Mouse (Mus musculus) spleen, postnatal 36 days (tissue): ENCODE data around the gene Galk2.

Experiments used
- DNase-seq, 2 experiments: peaks; one replicate each; pipeline ENCODE4 v3.0.0; 2022; ENCODE audit warnings: low spot score in 2 of 2, mixed read lengths in 1 of 2

Gene Galk2

DNA sequence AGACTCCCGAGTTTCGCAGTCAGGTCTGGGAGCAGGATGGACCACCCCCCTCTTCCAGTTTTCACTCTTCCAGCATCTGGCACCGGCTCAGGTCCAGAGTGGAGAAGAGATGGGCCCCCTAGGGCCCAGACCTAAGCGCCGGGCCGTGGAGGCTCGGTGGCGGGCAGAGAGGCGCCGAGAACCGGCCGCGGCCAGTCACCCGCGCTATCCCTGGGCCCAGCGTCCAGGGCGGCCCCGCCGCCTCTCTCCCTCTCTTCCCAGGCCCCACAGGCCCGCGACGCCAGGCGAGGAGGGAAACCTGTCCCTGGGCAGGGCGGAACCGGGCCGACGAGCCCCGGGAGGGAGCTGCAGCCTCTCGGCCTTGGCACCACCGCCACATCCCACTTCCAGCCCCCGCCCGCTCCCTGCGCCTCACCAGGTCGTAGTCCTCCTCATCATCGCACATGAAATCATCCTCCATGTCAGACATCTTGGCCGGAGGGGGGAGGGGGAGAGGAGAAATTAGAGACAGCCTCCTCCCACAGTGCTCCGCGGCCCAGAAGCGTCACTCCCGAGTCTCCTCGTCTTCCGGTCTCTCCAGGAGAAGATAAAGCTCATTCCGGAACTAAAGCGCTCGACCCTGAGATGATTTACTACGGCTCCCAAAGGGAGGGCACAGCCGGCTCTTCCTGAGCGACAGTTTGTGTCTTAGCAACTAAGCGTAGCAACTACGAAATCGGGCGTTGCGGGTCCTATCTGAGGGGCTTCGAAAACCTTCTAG lies at the start of gene Galk2, which contains the start of gene Cops2:
Gene Galk2, plus strand, starts transcription at position 589 of the 760 bp plus-strand sequence.
Gene Cops2, minus strand, starts transcription at position 619 of the 760 bp plus-strand sequence.
- peak; percentile 91 to 95 for DNase-seq

GRCm38 (mm10) chr2:125809551-125809950 lies 49.4 kb upstream of the Galk2 start:
- no peak for DNase-seq

DNA sequence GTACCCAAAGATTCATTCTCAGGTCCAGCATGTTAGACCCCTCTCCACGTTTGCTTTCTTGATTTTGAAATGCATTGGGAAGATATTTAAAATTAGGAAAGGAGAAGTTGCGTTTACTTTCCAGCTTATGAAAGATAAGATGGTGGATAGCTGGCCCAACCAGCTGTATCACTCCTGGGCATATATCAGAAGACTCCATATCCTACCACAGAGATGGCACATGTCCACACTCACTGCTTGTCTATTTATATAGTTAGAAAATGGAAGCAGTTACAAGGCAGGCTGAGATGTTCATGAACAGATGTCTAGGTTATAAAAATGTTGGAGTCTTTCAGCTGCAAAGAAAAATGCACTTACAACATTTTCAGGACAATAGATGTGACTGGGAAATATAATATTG lies 47.6 kb upstream of the Galk2 start:
- DNase-seq, result no peak

- DNase-seq, result no peak
Measured at GRCm38 (mm10) chr2:125813972-125814595, 44.8 kb upstream of the Galk2 start.

GRCm38 (mm10) chr2:125820397-125820796 lies 38.5 kb upstream of the Galk2 start:
- no peak for DNase-seq

DNA sequence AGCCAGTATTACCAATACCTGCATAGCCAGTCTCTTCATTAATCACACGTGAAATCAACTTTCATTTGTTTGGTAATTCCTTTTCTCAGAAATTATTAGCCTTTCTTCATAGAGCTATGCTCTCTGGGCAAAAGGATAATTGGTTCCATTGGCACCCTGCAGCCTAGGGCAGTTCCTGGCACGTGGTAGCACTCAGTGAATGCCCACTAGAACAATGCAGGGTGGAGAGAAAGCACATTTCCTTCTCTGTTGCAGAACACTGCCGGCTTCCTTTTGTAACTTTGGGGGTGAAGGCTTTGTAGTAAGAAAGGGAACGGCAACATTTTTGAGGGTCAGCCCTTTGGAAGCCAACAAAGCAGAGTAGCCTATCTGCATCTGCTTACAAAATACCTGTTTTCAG lies 32.7 kb upstream of the Galk2 start:
- DNase-seq, result no peak

- no peak for DNase-seq
Measured at GRCm38 (mm10) chr2:125827898-125828297, 31.0 kb upstream of the Galk2 start.

DNA sequence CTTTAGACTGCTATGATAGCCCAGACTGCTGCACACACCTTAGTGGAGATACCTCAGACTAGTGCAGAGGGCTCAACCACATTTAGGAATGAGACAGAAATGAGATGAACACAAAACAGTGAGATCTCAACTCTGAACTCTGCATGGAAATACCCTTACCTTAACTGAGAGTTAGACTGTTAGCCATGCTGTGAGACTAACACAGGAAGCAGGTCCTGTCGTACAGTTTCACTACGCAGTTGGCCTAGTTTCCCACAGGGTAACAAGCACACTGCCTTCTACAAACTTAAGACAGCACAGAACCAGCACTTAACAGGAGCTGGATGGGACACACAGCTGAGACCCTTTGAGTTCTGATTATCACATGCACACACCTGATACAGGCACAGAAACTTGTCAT lies 29.0 kb upstream of the Galk2 start:
- DNase-seq, result no peak

DNA sequence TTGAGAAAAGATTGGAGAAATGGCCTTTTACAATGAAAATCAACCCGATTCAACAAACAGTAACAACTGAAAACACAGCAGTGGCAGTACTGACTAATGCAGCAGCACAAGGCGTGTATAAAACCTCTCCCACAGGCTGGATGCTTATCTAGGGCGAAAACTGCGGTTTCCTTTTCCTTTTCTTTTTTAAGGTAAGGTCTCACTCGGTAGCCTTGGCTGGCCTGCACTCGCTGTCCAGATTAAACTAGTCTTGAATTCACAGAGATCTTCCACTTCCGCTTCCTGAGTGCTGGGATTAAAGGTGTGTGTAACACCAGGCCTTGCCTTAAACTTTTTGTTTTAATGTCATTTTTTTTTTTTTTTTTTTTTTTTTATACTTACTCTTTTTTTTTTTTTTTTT lies 20.8 kb upstream of the Galk2 start:
- no peak for DNase-seq

DNA sequence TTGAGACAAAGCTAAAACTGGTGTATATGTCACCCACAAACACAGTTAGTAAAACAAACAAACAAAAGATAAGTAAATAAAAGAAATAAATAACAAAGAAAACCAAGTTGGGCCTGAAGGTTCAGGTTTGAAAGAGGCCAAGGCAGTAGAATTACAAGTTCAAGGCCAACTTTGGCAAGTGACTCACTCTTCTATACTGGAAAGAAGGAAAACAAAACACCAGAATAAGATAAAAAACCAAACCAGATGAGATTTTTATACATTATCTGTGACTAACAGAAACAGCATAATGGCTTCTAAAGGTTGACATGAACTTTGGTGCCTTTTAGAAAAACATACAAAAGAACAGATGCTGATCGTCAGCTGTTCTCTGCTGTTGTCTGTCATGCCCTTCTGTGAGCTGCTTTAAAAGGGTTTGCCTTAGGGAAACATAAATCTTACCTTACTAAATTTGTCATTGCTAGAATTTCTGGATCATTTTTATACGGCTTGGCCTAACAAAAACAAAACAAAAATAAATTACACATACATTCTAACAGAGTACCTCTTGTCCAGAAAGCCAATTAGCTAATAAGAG lies 20.1 kb upstream of the Galk2 start:
- DNase-seq, result no peak

- no peak for DNase-seq
Measured at GRCm38 (mm10) chr2:125851237-125851636, 7.7 kb upstream of the Galk2 start.

DNA sequence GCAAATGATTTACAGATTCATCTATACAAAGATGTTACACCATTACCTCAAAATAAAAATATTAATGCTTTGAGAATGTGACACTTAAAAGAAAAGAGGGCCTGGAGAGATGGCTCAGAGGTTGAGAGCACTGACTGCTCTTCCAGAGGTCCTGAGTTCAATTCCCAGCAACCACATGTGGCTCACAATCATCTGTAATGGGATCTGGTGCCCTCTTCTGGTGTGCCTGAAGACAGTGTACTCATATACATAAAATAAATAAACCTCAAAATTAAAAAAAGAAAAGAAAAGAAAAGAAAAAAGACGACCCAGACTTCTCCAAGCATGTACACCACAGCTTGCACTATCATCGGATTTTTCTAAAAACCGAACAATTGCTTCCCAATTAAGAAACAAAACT lies 1.2 kb upstream of the Galk2 start:
- no peak for DNase-seq

GRCm38 (mm10) chr2:125863799-125864198 lies 4.9 kb downstream of the Galk2 start:
- no peak for DNase-seq

DNA sequence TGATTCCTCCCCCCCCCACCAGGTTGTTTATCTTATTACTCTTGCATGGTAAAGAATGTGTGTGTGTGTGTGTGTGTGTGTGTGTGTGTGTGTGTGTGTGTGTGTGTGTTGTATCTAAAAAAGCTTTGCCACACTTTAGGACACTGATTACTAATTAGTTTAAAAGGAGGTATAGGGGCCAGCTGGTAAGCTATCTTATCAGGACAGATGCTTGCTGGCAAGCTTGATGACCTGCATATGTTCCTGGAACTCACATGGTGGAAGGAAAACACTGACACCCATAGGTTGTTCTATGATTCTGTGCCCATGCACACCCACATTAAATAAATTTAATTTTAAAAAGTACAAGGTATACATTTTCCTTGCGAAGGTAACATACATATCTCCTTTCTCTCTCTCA lies 5.6 kb downstream of the Galk2 start:
- DNase-seq, result no peak

DNA sequence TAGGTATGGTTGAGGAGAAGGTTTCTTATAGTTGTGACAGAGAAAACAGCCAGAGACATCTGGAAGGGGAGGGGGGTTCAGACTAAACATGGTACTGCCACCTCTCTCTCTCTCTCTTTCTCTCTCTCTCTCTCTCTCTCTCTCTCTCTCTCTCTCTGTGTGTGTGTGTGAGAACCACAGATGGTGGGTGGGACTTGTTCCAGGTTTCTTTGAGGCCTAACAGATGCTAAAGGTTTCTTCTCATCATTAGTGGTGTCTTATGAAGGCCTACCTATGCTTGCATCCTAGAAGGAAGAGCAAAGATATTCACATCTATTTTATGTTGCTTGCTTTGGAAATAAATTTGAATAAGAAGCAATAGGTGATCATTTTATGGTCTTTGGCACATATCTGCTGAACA lies 6.7 kb downstream of the Galk2 start:
- no peak for DNase-seq

- DNase-seq, result peak; percentile 62 to 63
Measured at GRCm38 (mm10) chr2:125866058-125866740, 7.3 kb downstream of the Galk2 start.

DNA sequence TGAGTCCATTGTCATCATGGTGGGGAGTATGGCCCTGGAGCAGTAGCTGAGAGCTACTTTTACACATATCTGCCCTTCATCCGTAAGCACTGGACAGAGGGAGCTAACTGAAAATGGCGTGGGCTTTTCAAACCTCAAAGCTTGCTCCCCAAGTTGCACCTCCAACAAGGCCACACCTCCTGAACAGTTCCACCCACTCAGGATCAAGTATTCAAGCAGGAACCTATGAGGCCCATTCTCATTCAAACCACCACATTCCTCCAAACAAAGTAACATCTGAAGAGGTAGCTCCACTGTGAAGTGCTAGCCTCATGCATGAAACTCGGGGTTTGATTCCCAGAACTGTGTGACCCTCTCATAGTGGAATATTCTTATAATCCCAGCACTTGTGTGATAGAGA lies 9.4 kb downstream of the Galk2 start:
- DNase-seq, result no peak

DNA sequence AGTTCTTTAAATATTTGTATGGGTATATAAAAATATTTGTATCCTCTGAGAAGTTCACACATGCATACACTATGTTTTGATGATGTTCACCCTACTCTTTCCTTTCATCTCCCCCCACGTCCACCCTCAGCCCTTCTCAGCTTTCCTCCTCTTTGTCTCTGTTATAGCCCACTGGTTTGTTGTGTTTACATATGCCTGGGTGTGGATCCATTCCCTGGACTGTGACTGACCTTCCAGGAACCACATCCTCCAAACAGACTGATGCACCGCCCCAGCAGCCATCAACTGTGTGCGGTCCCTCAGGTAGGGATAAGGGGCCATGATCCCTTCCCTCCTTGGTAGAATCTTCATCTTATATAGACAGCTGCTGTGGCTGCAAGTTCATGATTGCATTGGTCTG lies 11.2 kb downstream of the Galk2 start:
- DNase-seq, result no peak

DNA sequence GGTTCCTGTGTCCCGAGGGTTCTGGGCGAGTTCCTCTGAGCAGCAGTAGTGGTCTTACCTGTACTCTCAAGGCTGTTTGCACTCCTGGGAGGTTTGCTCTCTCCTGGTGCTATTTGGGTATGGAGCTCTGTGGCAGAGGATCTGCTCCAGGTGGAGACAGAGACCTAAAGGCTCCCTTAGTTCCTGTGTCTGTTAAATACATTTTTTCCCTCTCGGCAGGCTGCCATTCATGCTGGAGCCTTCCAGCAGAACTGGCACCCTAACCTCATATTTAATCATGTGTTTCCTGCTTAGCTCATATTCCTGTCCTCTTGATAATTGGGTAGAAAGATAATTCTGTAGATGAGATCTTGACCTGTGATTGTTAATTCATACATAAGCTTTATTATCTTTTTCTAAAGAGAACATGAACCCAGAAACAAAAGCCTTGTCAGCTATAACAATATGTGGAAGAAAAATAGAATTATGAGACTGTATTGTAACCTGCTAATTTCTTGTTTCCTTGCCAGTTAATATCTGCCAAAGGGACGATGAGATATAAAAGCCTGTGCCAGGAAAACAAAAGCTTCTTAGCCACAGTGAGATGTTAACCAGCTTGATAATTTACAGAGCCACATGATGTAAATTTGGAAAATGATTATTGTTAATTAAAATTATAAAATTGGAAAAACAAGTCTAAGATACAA lies 27.1 kb downstream of the Galk2 start:
- no peak for DNase-seq

- DNase-seq, result no peak
Measured at GRCm38 (mm10) chr2:125893096-125893495, 34.2 kb downstream of the Galk2 start.

GRCm38 (mm10) chr2:125895099-125895498 lies 36.2 kb downstream of the Galk2 start:
- DNase-seq, result no peak

DNA sequence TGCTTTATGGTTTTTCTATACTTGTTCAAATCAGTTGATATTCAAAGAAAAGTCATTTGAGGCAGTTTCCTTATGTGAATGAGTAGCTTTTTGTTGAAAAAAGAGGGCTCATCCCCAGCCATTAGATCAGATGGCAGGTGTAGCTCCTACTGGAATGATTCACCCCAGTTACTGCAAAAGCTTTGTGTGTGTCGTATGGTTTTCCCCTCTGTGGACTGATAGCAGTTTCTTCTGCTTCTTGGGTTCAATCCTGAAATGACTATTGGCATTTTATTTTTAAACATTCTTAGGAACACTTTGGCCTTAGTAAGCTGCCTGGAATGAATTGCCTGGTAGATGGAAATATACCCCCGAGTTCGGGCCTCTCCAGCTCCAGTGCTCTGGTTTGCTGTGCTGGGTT lies 37.4 kb downstream of the Galk2 start:
- DNase-seq, result no peak
